Mouse (Mus musculus): ENCODE data around the gene Gm21789. TPM values are rescaled to one million over a fixed set of nuclear protein-coding genes. Genes with fewer than 3 reads are reported as not detected.
"Not testable (repeated sequence)": the region's sequence is repeated elsewhere in the genome, so short reads cannot be mapped to it uniquely, and the experiment has no call there.

Gene Gm21789
- not detected in 2 replicates for total RNA-seq (2012; rRNA removed)
- total RNA-seq (2014; rRNA removed), result not detected in 2 replicates
- not detected in 2 replicates for polyA plus RNA-seq (2012; ENCODE audit: insufficient read length, low read depth)

- H3K36me3 ChIP-seq (replicated peaks in 1 of 2; ENCODE audit: control insufficient read depth in 1 of 2, insufficient read depth in 1 of 2, low read length in 1 of 2); H3K79me2 ChIP-seq (replicated peaks; ENCODE audit: control insufficient read depth, extremely low read depth, insufficient read depth, poor library complexity, severe bottlenecking); in situ Hi-C loops (cut with MboI; ENCODE audit: low pct_ligation_motif_present, low pct_unique_long_range_greater_than_20kb, low sequenced_read_pairs); dilution Hi-C loops (cut with MboI; ENCODE audit: extremely low pct_ligation_motif_present, extremely low pct_unique_long_range_greater_than_20kb, low sequenced_read_pairs); H3K9ac ChIP-seq (ENCODE audit: insufficient read depth, low read depth); DNase-seq (ENCODE audit: extremely low read depth); H3K9me3 ChIP-seq (replicated peaks; ENCODE audit: low read length); H3K4me3 ChIP-seq (replicated peaks in 1 of 3; ENCODE audit: low read depth in 2 of 3, low read length in 2 of 3, poor library complexity in 1 of 3); H3K4me1 ChIP-seq (ENCODE audit: control insufficient read depth in 1 of 2, insufficient read depth in 2 of 2); H3K27me3 ChIP-seq (replicated peaks); H3K4me2 ChIP-seq (ENCODE audit: insufficient read depth, low read depth, poor library complexity, severe bottlenecking); H3K27ac ChIP-seq (ENCODE audit: insufficient read depth, low read depth): not testable (repeated sequence)
Observed at GRCm38 (mm10) chrX:32941468-32941867, at the start of gene Gm21789. Gene Gm21789, plus strand, starts transcription at chrX:32941768.

- H3K27me3 ChIP-seq (replicated peaks); H3K36me3 ChIP-seq (replicated peaks in 1 of 2; ENCODE audit: control insufficient read depth in 1 of 2, insufficient read depth in 1 of 2, low read length in 1 of 2); in situ Hi-C loops (cut with MboI; ENCODE audit: low pct_ligation_motif_present, low pct_unique_long_range_greater_than_20kb, low sequenced_read_pairs); H3K4me1 ChIP-seq (ENCODE audit: control insufficient read depth in 1 of 2, insufficient read depth in 2 of 2); H3K9ac ChIP-seq (ENCODE audit: insufficient read depth, low read depth); H3K4me2 ChIP-seq (ENCODE audit: insufficient read depth, low read depth, poor library complexity, severe bottlenecking); DNase-seq (ENCODE audit: extremely low read depth); H3K4me3 ChIP-seq (replicated peaks in 1 of 3; ENCODE audit: low read depth in 2 of 3, low read length in 2 of 3, poor library complexity in 1 of 3); H3K27ac ChIP-seq (ENCODE audit: insufficient read depth, low read depth); H3K9me3 ChIP-seq (replicated peaks; ENCODE audit: low read length); dilution Hi-C loops (cut with MboI; ENCODE audit: extremely low pct_ligation_motif_present, extremely low pct_unique_long_range_greater_than_20kb, low sequenced_read_pairs); H3K79me2 ChIP-seq (replicated peaks; ENCODE audit: control insufficient read depth, extremely low read depth, insufficient read depth, poor library complexity, severe bottlenecking): not testable (repeated sequence)
Observed at GRCm38 (mm10) chrX:32894325-32894724, 47.2 kb upstream of the Gm21789 start, which contains the start of gene Btbd35f30. Gene Btbd35f30, plus strand, starts transcription at chrX:32894625.

- H3K27ac ChIP-seq (ENCODE audit: insufficient read depth, low read depth); H3K4me1 ChIP-seq (ENCODE audit: control insufficient read depth in 1 of 2, insufficient read depth in 2 of 2); DNase-seq (ENCODE audit: extremely low read depth); H3K4me2 ChIP-seq (ENCODE audit: insufficient read depth, low read depth, poor library complexity, severe bottlenecking); H3K27me3 ChIP-seq (replicated peaks); H3K36me3 ChIP-seq (replicated peaks in 1 of 2; ENCODE audit: control insufficient read depth in 1 of 2, insufficient read depth in 1 of 2, low read length in 1 of 2); H3K4me3 ChIP-seq (replicated peaks in 1 of 3; ENCODE audit: low read depth in 2 of 3, low read length in 2 of 3, poor library complexity in 1 of 3); H3K9ac ChIP-seq (ENCODE audit: insufficient read depth, low read depth); dilution Hi-C loops (cut with MboI; ENCODE audit: extremely low pct_ligation_motif_present, extremely low pct_unique_long_range_greater_than_20kb, low sequenced_read_pairs); in situ Hi-C loops (cut with MboI; ENCODE audit: low pct_ligation_motif_present, low pct_unique_long_range_greater_than_20kb, low sequenced_read_pairs); H3K79me2 ChIP-seq (replicated peaks; ENCODE audit: control insufficient read depth, extremely low read depth, insufficient read depth, poor library complexity, severe bottlenecking); H3K9me3 ChIP-seq (replicated peaks; ENCODE audit: low read length): not testable (repeated sequence)
Observed at GRCm38 (mm10) chrX:32973597-32973996, 32.0 kb downstream of the Gm21789 start, which contains the start of gene Btbd35f5. Gene Btbd35f5, plus strand, starts transcription at chrX:32973897.

Other genes starting within 250 kb of the Gm21789 start
- gene Btbd35f21, start 215.7 kb upstream of the Gm21789 start, total RNA-seq (2012; rRNA removed), result not detected in 2 replicates
- gene Btbd35f21, start 215.7 kb upstream of the Gm21789 start, total RNA-seq (2014; rRNA removed), result not detected in 2 replicates
- not detected in 2 replicates for gene Btbd35f21, start 215.7 kb upstream of the Gm21789 start, polyA plus RNA-seq (2012; ENCODE audit: insufficient read length, low read depth)
- gene Btbd35f30, start 47.1 kb upstream of the Gm21789 start, total RNA-seq (2012; rRNA removed), result not detected in 2 replicates
- gene Btbd35f30, start 47.1 kb upstream of the Gm21789 start, total RNA-seq (2014; rRNA removed), result not detected in 2 replicates
- gene Btbd35f30, start 47.1 kb upstream of the Gm21789 start, polyA plus RNA-seq (2012; ENCODE audit: insufficient read length, low read depth), result not detected in 2 replicates
- not detected in 2 replicates for gene Btbd35f5, start 32.1 kb downstream of the Gm21789 start, total RNA-seq (2012; rRNA removed)
- gene Btbd35f5, start 32.1 kb downstream of the Gm21789 start, total RNA-seq (2014; rRNA removed), result not detected in 2 replicates
- not detected in 2 replicates for gene Btbd35f5, start 32.1 kb downstream of the Gm21789 start, polyA plus RNA-seq (2012; ENCODE audit: insufficient read length, low read depth)